Mouse (Mus musculus): ENCODE data around the gene Dgkh. TPM values are rescaled to one million over a fixed set of nuclear protein-coding genes. Genes with fewer than 3 reads are reported as not detected.
"Not testable (repeated sequence)": the region's sequence is repeated elsewhere in the genome, so short reads cannot be mapped to it uniquely, and the experiment has no call there.

Gene Dgkh
- total RNA-seq, 2 experiments from 2014 or later = 1.1 to 1.7 TPM

DNA sequence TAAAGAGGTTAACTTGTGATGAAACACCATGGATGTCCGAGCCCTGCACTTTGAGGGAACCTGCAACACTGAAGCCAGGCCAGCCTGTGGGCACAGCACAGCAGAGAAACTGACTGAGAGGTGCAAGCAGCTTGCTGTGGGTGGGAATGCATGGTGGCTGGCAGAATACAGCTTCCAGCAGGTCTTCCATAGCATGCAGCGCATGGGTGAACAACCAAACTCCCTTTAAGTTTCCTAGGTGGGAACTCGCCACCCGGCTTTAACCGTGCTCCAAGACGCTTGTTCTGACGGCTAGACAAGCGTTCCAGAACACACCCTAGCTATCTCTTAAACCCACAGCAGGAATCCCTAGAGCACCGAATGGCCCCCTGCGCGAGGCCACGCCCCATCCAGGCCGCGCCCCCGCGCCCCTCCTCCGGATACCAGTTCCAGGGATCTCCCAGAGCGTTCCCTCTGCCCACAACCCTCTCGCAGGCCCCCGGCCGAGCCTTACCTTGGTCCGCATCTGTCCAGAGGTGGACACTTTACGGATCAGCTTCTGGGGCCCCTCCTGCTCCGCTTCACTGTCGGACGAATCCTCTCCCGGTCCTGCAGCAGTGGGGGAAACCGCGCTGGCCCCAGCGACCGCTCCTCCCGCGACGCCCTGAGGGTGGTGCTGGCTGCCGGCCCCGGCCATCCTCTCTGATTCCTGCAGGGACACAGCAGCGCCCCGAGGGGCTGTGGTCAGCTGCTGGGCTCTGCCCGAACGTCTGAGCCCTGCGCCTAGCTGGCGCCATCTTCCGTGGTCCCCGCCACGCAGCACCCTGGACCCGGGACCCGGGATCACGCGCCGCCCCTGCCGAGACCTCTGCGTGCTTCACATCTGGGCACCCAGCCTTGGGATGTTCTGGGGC is 7.9 kb downstream of the Dgkh start:
- peak; percentile 84 for ATAC-seq (replicated peaks; ENCODE audit: poor library complexity)

DNA sequence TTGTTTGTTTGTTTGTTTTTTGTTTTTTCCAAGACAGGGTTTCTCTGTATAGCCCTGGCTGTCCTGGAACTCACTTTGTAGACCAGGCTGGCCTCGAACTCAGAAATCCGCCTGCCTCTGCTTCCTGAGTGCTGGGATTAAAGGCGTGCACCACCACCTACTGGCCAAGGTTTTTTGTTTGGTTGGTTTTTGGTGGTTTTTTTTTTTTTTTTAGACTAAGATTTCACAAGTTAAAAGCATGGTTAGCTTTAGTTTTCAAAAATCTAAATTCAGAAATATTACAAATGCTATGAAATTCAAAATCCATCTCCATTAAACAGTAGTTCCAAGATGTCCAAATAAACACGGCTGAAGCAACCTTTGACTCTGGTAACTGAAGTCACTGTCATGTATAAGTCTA is 8.9 kb downstream of the Dgkh start:
- ATAC-seq (replicated peaks; ENCODE audit: poor library complexity) = not testable (repeated sequence)

DNA sequence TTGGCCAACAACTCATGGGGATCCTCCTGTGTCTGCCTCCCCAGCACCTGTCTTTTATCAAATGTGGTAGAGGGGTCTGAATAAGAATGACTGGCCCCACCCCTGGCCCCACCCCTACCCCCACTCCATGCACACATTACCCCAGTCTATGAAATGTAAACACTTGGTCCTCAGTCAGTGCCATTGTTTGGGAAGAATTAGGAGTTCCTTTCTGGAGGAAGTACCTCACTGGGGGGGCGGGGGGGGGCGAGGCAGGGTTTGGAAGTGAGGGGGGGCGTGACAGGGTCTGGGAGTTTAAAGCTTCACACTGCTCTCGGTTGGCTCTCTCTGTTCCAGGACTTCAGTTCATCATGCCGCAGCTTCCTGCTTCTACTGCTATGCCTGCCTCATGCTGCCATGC is 10.5 kb downstream of the Dgkh start:
- no peak for ATAC-seq (replicated peaks; ENCODE audit: poor library complexity)

DNA sequence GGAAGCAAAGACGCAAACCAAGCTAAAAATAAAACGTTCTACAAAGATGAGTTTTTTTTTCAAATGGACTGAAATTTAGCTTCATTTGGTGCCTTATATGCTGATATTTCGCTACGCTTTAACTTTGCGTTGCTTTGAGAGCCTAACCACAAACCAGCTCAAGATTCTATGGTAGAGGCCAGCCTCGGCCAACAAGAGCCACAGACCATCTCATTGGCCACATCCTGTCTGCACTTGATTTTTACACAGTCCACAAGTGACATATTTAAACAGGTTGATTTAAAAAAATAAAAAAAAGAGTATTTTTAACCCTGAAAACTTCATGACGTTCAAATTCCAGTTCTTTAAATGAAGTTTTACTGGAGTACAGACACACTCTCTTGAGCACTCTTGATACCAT is 16.5 kb downstream of the Dgkh start:
- no peak for ATAC-seq (replicated peaks; ENCODE audit: poor library complexity)

DNA sequence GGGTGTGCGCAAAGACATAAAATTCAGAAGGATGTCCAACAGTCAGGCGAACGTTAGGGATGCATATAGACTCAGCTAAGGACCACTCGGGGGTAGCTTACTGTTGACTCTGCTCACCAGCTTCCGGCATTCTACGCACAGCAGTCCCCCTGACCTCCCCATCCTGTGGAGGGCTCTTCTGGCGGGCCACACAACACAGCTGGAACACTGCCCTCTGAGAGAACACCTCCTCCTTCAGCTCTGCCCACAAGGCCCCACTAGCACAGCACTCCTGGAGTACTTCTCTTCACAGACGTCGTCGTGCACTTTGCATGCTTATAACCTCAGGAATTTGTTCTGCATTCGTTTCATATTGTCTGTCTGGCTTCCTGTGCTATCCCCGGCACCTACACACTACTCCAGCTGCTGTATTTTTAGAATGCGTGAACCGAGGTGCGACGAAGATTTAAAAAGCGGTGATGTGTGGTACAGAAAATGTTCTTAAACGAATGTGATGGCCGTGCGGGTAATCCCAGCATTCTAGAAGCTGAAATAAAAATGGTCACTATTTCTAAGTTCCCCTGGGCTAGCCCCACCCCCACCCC is 19.9 kb downstream of the Dgkh start:
- no peak for ATAC-seq (replicated peaks; ENCODE audit: poor library complexity)

DNA sequence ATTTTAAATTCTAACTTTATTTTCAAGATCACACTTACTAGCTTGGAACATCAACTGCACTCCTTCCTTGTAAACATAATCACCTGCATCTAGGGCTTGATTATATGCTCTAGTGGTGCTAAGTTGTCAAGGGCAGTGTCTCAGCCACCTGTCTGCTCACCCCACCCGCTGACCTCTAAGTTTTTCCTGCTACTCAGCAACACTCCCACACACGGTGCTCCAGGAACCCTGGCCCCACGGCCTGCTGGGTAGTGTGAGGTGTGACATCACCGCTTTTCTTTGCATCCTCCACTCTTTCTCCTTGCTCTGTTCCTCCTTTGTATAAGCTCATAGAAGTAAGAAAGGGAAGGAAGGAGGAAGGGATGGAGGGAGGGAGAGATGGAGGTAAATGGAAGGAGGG is 21.9 kb downstream of the Dgkh start:
- no peak for ATAC-seq (replicated peaks; ENCODE audit: poor library complexity)

DNA sequence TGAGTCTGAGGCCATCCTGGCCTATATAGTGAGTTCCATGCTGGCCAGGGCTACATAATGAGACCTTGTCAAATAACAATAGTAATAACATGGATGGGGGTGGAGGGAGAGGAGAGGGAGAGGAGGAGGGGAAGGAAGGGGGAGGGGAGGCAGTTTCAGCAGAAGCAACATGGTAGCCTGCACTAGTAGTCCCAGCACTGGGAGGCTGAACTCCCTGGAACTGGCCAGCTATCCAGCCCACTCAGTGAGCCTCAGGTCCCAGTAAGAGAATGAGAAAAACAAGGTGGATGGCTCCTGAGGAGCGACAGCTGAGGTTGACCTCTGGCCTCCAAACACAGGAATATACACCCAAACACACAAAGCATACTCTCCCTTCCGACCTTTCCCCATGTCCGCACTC is 27.0 kb downstream of the Dgkh start:
- no peak for ATAC-seq (replicated peaks; ENCODE audit: poor library complexity)

DNA sequence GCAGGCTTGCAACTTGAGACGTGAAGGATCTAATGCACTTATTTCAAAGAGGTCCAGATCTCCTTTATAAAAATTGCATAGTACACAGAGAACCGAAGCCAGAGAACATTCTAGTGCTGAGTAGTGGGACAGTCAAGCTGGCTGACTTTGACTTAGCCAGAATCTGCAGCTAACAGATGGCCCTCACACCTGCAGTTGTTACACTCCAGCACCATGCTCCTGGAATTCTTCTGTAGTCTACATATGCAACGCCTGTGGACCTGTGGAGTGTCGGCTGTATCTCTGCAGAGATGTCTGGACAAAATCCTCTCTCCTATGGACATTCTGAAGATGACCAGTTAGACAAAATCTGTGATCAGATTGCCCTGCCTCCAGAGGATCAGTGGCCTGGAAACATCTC is 28.6 kb downstream of the Dgkh start:
- ATAC-seq (replicated peaks; ENCODE audit: poor library complexity) = no peak

DNA sequence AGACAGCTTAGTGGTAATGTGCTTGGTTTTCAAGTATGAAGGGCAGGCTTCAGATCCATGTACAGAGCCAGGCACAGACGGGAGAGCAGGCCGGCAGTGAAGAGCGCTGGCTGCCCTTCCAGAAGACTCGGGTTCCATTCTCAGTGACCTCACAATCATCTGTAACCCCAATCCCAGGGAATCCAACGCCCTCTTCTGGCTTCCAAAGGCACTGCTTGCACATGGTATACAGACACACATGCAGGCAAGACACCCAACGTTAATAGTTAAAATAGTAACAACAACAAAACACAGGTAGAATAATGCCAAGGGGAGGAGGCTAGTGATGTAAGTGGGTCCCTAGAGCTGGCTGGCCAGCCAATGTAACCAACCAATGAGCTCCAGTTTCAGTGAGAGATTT is 29.2 kb downstream of the Dgkh start:
- ATAC-seq (replicated peaks; ENCODE audit: poor library complexity) = no peak

DNA sequence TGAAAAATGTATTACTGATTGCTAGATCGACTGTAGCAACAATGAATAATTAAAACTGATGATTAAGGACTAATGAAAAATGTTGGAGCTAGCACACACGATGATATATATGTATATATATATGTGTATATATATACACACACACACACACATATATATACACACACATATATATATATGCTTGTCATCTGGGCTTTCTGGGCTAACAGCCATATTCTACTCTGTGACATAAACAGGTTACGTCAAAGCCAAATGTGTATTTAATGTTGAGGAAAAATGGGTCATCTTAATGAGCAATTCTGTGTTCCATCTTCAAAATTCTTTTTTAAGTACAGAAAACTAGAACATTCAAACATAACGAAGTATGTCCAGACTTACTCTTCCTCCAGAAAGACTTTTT is 30.5 kb downstream of the Dgkh start:
- no peak for ATAC-seq (replicated peaks; ENCODE audit: poor library complexity)

DNA sequence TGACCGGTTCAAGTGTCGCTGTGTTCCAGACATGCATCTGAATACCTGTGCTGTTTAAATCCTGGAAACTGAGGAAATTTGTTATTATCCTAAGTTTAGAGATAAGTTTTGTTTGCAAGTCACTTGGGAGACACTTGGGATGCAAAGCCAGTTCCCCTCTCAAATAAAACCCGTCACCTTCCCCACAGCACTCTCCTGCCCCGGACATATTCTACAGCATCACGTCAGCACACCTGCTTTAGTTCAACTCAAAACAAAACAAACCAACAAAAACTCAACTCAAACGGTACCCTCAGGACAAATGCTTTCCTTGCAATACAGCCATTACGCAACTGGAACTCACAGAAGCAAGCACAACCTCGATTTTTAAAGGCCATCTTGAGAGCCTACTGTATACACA is 31.1 kb downstream of the Dgkh start:
- ATAC-seq (replicated peaks; ENCODE audit: poor library complexity) = no peak

DNA sequence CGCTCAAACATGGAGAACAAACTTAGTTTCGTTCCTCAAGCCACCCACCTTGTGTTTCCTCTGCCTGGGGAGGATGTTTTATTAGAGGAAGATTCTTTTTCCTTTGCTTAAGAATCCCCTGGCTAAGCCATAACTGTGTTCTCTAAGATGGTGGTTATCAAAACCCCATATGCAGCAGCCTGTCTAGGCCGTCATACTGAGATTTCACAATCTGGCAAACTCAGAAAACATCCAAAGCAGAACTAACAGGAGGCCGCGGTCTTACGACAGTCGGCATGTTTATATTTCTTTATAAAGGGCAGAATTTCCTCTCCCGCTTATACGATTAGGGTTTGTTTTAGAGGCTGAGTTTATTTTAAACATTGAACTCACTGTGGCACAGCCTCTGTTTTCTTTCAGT is 31.5 kb downstream of the Dgkh start:
- peak; percentile 80 for ATAC-seq (replicated peaks; ENCODE audit: poor library complexity)

DNA sequence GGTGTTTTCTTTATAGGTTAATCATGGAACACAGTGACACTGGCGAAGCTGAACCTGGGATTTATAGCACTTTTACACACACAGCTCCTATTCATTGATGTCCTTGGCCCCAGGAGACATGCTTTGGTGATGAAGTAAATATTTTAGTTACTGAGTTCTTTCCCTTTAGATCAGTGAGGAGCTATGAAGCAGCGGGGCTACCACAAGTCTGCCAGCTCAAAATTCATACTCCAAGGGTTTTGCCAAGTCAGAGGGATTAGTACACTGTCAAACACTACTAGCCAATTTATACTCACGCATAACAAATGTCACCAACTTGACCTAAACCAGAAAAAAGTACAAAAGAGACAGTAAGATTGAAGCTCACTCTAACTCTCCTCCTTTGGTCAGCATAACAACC is 32.9 kb downstream of the Dgkh start:
- ATAC-seq (replicated peaks; ENCODE audit: poor library complexity) = no peak

DNA sequence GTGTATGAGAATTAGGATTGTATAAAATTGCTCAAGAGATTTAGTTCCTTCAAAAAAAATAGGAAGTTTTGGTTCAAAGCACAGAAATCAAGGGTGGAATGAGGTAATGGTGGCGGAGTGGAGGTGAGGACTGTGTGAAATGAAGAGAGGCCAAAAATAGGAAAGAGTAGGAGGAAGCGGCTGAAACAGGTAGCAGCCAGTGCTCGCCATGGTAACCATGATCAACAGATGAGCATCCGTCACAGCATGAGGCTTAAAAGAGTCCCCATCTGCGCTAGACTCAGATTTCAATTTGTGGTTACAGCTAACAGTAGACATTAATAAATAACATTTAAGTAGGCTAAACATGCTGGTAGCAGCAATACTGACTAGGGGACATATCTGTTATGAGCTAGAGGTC is 33.4 kb downstream of the Dgkh start:
- ATAC-seq (replicated peaks; ENCODE audit: poor library complexity) = peak; percentile 58; the same call in 1 of the 2 replicates

DNA sequence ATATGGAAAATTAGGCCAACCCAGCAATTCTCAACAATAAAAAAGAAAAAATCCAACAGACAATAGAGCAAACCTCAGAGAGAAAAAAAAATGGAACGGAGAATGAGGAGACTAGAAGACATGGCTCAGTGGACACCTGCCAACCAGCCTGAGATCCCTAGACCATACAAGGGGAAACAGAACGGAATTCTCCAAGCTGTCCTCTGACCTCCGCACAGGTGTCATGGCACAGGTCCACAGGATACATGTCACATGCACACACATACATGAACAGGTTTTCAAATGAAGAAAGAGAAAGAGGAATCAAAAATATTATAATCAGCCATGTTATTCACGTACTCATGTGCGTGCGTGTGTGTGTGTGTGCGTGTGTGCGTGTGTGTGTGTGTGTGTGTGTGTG is 38.5 kb downstream of the Dgkh start:
- ATAC-seq (replicated peaks; ENCODE audit: poor library complexity) = no peak

DNA sequence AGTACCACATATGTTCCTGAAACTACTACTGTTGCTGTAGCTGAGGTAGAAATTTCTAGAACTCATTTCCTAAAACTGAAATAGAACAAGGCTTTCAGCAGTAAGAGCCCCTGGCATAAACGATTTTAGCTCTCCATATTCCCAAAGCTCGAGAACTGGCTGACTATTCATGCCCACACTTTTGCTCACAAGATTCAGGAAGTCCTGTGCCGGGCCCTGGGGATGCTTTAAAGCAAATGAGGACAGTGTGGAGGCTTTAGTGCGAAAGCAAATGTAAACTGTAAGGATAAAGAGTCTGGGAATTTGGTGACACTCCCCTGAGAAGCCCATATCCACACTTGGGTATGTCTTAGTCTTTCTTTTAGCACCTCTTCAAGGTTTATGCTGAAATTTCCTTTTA is 40.0 kb downstream of the Dgkh start:
- ATAC-seq (replicated peaks; ENCODE audit: poor library complexity) = no peak

DNA sequence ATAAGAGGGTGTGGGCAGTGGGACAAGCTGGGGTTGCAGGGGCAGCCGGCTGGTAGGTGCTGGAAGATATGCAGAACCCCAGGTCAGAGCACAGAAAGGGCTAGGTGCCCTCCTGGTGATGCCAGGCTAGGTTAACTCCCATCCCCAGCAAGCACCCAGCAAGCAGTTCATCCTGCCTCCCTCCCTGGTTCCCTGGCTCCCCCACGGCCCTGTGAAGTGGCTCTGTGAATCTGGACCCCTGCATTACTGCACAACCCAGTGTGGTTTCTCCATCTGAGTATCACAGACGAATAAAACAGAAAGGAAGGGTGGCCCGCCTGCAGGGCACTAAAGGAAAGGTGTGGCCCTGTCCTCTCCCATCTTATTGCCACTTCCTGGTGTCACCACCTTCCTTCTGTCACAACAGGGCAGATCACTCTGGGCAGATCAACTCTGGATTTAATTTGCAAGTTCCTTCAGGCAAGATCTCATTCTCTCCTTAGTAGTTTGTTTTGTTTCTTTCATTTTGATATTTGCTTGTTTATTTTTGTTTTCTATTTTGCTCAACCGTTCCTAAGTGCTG is 40.6 kb downstream of the Dgkh start:
- ATAC-seq (replicated peaks; ENCODE audit: poor library complexity) = peak; percentile 74

DNA sequence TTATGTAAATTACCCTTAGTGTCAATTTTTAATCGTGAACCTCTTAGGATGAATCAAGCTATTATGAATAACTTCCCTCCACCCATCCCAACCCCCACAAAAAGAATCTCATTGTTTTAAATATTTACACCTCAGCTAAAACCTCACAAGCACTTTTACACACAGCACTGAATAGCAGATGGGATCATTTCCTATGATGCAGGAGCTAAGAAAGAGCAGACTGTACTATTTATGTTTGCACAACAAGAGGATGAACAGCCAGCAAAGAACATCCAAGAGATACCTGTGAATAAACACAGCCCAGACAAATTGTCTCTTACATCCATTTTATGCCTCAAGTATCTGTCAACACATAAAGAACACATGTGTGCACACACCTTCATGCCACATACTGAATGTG is 41.7 kb downstream of the Dgkh start:
- no peak for ATAC-seq (replicated peaks; ENCODE audit: poor library complexity)

DNA sequence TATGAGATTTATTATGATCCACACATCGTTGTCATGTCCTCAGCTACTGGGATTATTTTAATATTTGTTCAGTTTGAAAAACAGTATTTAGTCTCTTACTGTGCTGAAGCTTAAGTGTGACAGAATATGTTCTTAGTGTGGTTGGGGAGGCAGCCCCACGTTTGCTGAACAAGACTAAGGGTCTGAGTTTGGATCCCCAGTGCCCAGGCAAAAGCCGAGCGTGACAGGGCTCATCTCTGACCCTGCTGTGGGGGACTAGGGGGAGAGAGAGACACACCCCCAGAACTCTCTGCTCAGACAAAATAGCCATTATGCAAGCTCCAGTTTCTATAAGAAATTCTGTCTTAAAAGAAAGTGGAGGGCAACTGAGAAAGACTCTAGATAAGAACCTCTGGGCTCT is 42.2 kb downstream of the Dgkh start:
- ATAC-seq (replicated peaks; ENCODE audit: poor library complexity) = no peak

DNA sequence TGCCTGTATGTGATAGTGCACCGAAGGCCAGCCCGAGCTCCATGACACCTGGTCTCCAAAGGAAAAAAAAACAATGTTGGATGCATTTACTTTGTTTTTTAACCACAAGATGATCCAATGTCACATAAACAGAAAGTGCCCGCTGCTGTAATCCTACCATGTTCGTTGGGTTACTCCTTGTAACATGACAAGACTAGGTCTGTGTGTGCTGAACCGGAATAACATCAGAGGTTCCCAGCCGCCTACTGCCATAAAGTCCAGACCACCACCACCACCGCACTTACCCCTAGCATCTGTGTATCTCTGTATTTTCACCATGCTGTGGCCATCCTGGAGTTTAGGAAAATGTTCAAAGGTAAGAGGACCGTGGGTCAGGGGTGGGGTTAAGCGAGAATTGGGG is 42.6 kb downstream of the Dgkh start:
- ATAC-seq (replicated peaks; ENCODE audit: poor library complexity) = no peak

DNA sequence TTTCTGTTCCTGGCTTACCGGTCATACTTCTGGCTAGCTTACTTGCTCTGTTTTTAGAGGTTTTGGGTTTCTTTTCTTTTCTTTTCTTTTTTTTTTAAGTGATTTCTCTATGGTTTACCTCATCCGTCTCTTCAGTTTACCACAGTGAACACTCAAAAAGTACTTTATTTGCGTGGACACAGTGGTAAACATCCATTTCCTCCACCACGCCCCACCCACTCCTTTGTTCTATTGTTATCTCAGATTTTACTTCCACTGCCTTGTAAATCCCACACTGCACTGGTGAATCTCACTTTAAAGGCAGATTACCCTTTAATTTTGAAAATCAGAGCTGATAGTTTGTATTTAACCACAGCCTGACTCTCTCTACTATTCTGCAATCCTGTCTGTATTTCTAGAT is 44.9 kb downstream of the Dgkh start:
- ATAC-seq (replicated peaks; ENCODE audit: poor library complexity) = no peak

DNA sequence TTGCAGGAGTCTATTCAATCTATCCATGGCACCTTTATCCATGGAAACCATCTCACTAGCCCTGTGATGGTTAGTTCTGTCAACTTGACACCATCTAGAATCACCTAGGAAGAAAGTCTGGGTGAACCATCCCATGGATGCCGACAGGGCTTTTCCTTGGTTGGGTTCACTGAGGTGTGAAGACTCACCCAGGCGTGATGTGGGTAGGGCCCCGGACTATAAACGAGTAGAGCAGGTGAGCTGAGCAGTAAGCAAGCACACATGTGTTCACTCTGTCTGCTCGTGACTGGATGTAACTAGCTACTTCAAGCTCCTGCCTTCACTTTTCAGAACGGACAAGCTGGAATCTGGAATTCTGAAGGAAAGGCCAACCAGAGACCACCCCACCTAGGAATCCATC is 45.9 kb downstream of the Dgkh start:
- ATAC-seq (replicated peaks; ENCODE audit: poor library complexity) = no peak

Measured in megakaryocyte progenitor cell, adult 5-6 weeks (primary cell).